Mouse (Mus musculus): ENCODE data around the gene Rilp.

The Rilp gene

DNA sequence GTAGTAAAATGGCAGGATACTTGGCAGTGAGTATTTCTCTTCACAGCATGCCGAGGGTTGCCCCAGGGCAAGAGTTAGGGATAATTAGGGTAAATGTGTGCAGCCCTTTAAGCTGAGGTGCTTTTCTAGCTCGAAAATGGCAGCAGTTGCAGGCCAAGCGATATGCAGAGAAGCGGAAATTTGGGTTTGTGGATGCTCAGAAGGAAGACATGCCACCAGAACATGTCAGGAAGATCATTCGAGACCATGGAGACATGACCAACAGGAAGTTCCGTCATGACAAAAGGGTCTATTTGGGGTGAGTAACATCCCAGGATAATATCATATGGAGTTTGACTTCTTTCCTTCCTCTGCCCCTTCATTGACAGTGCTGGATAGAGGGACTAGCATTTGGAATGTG lies 22.4 kb upstream of the Rilp start:
- no peak for DNase-seq (ENCODE audit: low read depth, low spot score)

DNA sequence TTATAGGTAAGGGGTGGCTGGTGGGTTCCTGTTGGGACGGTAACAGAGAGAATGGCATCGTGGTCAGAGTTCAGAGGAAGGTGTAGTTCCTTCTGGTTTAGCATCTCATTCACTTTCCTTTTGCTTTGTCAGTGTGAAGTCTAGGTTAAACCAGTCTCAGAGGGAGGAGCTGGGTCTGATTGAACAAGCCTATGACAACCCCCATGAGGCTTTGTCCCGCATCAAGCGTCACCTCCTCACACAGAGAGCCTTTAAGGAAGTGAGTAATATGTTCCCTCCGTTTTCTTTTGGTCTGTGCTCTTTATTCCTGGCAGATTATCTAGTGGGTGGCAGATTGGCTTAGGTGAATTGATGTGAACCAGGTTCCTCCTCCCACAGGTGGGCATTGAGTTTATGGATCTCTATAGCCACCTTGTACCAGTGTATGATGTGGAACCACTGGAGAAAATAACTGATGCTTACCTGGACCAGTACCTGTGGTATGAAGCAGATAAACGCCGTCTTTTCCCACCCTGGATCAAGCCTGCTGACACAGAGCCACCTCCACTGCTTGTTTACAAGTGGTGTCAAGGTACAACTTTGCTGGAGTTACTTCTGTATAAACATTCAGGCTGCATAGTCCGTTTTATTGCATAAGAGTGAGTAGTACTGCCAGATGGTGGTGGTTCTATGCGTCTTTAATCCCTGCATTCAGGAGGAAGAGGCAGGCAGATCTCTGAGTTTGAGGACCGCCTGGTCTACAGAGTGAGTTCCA lies 15.4 kb upstream of the Rilp start:
- no peak for DNase-seq (ENCODE audit: low read depth, low spot score)

DNA sequence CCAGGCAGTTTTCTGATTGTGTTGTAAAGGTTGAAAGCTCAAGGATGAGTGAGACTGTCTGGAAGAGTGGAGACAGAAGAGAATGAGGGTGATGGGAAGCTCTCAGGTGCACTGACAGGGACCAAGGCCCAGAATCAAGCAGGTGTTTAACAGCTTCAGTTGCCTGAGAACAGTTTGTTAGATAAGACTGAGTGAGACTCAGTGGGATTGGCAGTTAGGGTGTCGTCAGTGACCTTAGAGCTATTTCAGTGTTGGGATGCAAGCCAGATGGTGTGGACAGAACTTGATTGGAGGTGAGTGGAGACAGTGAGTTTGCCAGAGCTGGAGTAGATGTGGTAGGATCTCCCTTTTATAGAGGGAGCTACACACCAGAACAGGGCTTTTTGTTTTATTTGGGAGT lies 11.8 kb upstream of the Rilp start:
- DNase-seq (ENCODE audit: low read depth, low spot score) = no peak

DNA sequence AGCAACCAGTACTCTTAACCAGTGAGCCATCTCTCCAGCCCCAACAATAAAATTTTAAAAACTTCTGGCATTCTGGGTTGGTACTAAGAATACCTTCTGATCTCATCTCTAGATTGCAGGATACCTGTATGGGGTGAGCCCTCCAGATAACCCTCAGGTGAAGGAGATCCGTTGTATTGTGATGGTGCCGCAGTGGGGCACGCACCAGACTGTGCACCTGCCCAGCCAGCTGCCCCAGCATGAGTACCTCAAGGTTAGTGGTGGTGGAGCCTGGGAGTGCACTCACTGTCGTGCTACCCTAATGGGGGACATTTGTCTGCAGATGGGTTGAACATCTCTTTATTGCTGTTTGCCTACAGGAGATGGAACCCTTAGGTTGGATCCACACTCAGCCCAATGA lies 1.7 kb upstream of the Rilp start:
- DNase-seq (ENCODE audit: low read depth, low spot score) = no peak

DNA sequence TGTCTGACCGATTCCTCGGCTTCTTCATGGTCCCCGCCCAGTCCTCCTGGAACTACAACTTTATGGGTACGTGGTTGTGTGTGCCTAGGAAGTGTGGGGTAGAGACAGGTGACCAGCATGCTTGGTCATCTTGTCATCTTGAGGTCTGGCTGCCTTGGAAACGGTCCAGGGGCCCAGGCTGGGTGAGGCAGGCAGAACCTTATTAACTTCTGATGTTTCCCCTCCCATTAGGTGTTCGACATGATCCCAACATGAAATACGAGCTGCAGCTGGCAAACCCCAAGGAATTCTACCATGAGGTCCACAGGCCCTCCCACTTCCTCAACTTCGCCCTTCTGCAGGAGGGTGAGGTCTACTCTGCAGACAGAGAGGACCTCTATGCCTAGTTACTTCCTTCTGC lies 990 bp upstream of the Rilp start:
- no peak for DNase-seq (ENCODE audit: low read depth, low spot score)

DNA sequence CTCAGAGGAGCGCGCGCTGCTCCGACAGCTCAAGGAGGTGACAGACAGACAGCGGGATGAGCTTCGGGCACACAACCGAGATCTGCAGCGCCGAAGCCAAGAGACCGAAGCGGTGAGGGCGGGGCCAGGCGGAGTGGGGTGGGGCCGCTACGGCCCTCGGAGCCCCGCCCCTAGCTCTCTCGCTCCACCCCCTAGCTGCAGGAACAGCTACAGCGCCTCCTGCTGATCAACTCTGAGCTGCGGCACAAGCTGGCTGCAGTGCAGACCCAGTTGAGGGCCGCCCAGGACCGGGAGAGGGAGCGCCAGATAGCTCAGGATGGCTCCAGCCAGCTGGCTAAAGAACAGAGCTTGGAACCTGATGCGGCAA lies 716 bp downstream of the Rilp start:
- DNase-seq (ENCODE audit: low read depth, low spot score) = peak; percentile 96

DNA sequence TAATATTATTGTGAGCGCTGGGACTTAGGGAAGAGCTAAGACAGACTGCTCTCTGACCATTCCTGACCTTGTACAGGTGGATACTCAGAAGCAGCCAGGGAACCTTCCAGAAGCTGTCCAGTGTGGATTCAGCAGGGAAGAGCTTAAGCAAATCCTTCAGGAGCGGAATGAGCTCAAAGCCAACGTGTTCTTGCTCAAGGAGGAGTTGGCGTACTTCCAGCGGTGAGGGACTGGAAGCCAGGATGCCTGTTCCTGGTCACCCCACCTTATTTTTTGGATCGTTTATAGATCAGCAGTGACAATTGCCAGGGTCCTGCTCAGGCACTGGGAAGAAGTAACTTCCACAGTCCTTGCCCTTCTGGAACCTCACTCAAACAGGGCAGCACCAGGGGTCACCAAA lies 1.3 kb downstream of the Rilp start:
- no peak for DNase-seq (ENCODE audit: low read depth, low spot score)

DNA sequence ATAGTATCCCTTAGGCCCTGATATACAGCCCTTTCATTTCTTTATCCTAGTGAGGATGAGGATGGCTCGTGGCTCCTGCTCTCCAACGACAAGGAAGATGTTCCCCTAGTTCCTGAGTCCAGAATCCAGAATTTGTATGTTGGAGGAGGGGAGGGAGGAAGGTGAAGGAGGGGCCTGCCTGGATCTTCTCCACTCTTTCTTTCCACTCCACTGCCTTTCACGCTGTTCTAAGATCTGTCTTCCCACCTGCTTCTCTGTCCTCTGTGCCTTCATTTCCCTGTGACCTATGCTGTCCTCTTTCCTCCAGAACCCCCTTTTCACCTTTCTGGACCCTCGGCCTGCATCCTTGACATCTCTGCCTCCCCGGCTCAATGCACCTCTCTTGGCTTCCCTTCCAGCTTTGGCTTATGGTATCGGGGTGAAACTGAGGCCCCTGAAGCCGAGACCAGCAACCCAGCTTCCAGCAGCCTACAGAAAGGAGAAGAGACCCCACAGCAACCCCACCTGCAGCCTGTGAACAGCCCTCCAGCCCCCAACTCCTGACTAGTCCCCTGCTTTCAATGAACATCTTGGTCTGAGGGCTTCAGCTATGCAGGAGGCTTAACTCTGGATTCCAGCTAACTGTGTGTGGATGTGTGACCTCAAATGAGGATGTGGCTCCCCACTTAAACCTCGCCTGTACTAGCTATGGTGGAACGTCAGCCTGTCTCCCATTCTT lies 2.6 kb downstream of the Rilp start:
- no peak for DNase-seq (ENCODE audit: low read depth, low spot score)

DNA sequence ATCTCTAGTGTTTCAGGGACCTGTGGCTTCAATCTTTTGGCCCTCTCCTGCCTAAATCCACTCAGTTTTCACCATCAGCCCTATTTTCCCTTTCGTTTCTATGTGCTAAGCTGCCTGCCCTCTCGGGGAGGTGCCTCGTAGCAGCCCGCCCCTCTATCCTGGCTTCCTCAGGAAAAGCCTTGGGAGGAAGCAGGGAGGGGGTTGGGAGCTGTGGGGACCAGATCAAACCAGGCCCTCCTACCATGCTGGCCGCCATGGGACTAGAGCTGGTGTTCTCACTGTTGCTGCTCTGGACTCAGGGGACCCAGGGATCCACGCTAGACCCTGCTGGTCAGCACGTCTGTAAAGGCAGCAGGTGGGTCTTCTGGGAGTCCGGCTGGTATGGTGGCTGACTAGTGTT lies 3.4 kb downstream of the Rilp start, which contains the start of gene Scarf1:
TSS of gene Scarf1 (plus strand) at position 205 of the 400 bp plus-strand sequence.
- DNase-seq (ENCODE audit: low read depth, low spot score) = no peak

DNA sequence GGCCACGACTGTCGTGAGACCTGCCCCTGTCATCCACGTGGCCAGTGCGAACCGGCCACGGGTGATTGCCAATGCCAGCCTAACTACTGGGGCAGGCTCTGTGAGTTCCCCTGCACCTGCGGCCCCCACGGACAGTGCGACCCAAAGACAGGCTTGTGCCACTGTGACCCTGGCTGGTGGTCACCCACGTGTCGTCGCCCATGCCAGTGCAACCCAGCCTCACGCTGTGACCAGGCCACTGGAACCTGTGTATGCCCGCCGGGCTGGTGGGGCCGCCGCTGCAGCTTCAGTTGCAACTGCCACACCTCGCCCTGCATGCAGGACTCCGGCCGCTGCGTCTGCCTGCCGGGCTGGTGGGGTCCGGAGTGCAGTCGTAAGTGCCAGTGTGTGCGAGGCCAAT lies 5.3 kb downstream of the Rilp start:
- no peak for DNase-seq (ENCODE audit: low read depth, low spot score)

DNA sequence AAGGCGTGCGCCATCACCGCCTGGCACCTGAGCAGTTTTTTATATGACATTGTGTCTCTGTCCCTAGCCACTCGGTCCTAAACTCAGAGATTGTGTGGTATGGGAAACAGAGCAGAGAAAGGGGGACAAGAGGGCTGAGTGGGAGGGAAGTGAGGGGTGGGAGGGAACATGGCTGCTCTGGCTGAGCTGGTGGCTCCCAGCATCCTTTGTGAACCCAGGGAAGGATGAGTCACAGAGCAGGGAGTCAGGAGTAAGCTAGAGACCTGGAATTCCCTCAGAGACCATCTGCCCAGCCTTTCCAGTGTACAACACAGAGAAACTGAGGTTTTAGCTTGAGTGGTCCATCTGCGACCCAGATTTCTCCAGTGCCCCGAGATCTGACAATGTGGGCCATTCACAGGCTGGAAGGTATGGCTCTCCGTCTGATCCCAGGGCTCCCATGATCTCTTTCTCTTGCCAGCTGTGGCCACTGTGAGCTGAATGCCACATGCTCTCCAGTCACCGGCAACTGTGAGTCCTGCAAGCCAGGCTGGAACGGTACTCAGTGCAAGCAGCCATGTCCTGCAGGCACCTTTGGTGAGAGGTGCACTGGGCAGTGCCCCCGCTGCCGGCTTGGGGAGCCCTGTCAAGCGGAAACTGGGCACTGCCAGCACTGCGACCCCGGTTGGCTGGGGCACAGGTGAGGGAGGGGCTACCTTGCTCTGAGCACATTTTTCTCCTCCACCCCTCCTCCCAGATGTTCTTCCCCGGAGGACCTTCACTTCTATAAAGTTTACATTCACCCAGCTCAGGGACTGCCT lies 10.1 kb downstream of the Rilp start:
- no peak for DNase-seq (ENCODE audit: low read depth, low spot score)

DNA sequence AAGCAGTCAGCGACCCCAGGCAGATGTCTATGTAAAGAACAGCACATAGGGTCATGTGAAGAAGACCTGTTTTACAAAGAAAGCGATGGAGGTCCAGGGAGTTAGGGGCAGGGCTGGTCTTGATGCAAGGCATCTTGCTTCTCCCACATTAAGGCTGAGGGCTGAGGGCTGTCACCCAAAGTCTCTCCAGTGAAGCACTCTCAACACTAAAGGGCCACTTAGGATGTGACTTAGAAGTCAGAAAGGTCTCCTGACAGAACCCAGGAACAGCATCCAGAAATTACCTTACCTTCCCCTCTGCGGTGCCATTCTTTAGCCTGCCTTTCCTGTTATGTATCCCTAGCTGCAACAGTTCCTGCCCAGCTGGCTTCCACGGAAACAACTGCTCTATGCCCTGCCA lies 11.7 kb downstream of the Rilp start:
- DNase-seq (ENCODE audit: low read depth, low spot score) = no peak

DNA sequence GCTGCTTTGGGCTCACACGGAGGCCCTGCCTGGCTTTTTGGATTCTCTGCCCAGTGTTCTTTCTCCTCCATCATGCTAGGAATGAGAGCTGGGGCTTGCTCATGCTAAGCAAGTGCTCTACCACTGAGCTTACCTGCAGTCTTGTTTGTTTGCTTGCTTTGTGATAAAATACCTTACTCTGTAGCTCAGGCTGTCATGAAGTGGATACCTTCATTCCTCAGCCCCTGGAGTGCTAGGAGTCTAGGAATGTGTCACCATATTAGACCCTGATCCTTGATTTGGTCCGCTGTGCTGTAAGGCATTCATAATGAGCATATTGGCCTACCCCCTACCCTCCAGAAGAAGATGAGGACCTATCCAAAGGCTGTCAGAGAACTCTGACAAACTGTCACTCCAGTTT lies 12.9 kb downstream of the Rilp start:
- DNase-seq (ENCODE audit: low read depth, low spot score) = no peak

DNA sequence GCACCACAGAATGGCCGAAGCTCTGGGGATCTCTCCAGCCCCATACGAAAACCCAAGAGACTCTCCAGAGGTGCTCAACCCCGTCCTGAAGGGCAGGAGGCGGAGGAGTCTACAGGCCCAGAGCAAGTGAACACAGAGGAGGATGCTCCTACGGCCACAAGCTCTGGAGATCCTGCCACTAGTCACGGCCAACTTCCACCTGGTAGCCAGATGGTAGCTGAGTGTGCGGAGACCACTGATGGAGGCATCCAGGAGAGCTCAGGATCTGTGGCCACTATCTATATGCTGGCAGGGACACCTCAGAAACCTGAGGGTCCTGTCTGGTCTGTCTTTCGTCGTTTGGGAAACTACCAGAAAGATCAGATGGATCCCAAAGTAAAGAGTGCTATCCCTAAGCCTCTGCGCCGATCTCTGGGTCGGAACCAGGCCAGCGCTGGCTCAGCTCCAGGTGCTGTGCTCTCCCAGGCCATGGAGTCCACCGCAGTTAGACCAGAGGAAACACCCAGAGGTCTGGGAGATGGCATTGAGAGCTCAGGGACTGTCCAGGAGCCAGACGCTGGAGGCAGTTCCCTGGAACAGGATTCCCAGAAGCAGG lies 15.7 kb downstream of the Rilp start:
- DNase-seq (ENCODE audit: low read depth, low spot score) = no peak

DNA sequence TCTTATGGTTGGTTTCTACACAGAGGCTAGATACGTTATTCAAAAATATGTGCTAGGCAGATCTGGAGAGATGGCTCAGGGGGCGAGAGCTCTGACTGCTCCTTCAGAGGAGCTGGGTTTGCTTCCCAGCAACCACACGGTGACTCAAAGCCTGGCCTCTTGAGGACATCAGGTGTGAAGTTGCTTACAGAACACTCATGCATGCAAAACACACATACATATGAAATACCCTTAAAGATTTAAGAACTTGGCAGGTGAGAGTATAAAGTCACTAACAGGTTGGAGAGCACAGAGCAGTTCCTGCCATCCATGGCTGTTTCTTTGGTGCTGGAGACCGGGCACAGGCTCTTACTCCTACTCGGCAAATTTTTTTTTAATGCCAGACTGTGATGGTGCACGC lies 17.0 kb downstream of the Rilp start:
- DNase-seq (ENCODE audit: low read depth, low spot score) = no peak

DNA sequence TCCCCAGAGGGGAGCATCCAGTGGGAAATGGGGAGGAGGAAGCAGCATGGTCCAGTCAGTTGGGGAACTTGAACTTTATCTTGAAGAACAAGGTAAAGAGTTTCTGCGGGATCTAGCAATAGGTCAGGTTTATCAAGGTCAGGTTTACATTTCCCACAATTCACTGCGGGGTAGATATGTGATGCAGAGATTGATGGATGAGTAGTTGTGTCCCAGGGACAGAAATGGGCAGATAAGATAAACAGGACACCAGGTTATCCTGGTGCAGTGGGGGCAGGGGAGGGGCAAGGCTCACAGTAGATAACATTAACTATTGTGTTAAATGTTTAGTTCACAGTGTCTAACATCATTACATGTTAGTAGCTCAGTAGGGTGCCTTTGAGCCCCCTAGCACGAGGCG lies 19.9 kb downstream of the Rilp start:
- no peak for DNase-seq (ENCODE audit: low read depth, low spot score)

DNA sequence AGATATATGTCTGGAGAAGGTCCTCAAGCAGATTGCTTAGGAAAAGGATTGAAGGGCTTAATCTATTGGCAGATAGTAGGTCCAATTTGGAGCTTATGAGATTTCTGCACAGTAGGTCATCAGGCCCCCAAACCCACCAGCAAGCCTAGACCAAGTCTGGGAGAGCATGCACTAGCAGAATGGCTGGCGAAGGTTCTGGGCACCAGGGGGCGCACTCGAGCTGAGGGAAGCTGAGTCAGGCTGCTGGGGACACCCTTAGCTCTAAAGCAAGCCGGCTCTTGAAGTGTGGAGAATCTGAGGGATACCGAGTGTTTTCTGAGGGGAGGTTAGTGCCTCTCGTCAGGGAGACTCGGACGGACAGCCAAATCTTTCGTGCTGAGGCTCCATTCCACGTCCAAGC lies 20.4 kb downstream of the Rilp start:
- peak; percentile 89 for DNase-seq (ENCODE audit: low read depth, low spot score)

DNA sequence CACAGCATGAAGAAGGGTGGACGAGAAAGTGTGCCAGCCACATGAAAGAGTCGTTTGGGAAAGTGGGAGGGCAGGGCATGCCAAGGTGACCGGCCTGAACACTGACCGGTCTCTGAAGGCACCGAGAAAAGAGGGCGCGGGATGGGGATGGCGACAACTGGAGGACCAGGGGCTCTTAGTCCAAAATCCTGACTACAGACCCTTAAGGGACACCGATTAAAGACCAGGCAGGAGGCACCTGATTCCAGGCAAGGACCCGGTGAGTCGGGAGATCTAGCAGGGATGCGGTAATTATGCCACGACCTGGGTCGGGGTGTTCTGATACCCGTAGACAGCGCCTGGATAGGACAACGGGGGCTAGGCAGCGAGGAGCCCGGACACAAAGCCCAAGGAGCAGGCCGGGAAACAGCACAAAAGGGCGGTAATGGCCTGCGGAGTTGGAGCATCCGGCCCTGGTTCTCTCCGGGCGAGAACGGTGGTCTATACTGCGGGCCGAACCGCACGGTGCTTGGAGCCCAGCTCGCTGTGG lies 21.0 kb downstream of the Rilp start:
- DNase-seq (ENCODE audit: low read depth, low spot score) = peak; percentile 27

DNA sequence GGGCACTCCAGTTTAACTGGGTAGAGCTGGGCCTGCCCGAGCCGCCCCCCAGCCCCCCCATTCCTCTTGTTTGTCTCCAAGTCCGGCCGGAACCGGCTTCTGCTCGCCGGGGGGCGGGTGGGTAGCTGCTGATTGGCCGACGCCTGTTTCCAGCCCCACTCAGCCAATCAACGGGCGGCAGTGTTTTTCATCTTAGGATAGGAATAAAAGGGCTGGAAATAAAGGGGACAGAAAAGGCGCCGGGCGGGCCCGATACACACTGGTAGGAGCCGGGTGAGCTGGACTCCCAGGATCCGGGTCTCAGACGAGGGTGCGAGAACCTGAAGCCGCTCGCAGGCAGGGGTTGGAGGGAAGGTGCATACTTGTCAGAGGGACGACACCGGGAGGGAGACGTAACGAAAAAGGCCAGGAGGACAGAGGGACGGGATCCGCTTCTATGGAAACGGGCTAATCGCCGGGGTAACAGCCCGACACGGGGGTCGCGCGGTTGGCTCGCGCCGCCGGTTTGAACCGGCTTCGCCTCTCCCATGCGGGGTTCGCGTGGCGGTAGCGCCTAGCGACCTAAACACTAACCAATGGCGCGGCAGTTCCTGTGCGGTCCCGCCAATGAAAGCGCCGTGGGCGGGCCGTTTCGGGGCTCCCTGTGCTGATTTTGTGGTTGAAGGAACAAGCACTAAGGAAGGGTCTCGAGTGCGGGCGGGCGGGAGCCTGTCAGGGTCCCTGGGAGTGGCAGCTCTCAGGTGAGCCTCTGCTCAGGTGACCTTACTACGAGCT lies 21.8 kb downstream of the Rilp start, which contains the start of gene Slc43a2:
TSS of gene Slc43a2 (plus strand) at position 226 of the 774 bp plus-strand sequence.
- peak; percentile 96 for DNase-seq (ENCODE audit: low read depth, low spot score)

DNA sequence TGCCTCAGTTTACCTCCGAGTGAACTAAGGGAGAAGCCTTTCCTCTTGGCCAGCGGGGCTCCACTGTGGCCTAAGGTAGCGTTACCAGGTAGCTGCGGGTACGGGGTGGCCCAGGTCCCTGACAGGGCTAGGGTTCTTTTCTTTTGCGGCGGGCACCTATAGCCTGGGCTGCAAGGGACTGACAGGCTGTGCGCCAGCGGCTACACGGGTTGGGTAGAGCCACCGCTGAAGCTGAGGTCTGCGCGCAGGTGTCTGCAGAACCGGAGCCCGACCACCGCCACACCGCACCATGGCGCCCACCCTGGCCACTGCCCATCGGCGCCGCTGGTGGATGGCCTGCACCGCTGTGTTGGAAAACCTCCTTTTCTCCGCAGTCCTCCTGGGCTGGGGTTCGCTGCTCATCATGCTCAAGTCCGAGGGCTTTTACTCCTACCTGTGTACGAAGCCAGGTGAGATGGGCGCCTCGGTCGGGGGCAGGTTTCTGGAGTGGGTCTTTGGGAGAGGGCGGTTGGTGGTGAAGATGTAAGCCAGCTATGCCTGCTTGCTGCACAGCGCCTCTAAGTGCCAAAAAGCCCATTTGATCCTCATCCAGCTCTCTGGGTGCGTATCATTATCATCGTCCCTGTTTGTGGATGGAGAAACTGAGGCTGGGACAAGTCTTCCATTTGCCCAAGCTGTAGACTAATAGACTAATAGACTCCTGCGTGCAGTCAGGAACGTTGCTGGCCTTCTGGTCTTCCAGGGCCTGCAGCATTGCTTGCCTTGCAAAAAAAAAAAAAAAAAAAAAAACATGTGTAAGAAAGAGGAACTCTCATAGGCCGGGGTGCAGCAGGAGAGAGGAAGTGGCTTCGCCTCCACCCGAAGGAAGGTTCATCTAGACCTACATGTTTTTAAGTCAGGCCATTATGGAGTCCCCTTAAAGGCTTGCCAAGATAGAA lies 22.7 kb downstream of the Rilp start:
- DNase-seq (ENCODE audit: low read depth, low spot score) = no peak

Data from mesoderm, embryonic 11.5 days (tissue).